Mouse (Mus musculus) common myeloid progenitor, adult 5-6 weeks (primary cell): Measurements from ENCODE around the gene Nmi. TPM values are rescaled to one million over a fixed set of nuclear protein-coding genes. Genes with fewer than 3 reads are reported as not detected.
"Not testable (repeated sequence)": the region's sequence is repeated elsewhere in the genome, so short reads cannot be mapped to it uniquely, and the experiment has no call there.

Experiments
- ATAC-seq: replicated peaks from 2 replicates; pipeline ENCODE4 v1.8.0; 2016; ENCODE audit warnings: low read depth, mild to moderate bottlenecking, moderate TSS enrichment, inconsistent platforms; ENCODE audit not compliant: poor library complexity, severe bottlenecking
- total RNA-seq: library from RNA; stranded (forward); fragments of 200-1000, 187-1606 nt; gene quantifications from 2 replicates; pipeline ENCODE4 v1.2.3, GENCODE M21; 2017

Nmi gene
- 63.2 and 77.3 TPM in 2 replicates for total RNA-seq

DNA sequence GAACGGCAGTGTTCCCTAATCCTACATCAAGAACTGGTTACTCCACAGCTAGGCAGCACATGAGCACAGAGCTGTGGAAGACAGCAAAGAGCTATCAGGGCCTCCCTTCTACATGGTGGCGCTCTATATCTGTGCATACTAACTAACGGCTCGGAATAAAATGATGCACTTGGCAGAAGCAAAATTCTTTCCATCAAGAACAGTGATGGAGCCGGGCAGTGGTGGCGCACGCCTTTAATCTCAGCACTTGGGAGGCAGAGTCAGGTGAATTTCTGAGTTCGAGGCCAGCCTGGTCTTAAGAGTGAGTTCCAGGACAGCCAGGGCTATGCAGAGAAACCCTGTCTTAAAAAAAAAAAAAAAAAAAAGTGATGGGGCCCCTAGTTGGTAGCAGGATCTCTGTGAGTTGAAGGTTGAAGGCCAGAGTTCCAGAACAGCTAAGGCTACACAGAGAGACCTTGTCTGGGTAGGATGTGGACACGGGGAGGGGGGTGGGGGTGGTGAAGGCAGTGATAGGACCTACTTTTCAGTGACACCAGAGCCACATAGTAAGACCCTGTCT is at the start of gene Nmi:
TSS of gene Nmi (minus strand) at position 85 of the 559 bp plus-strand sequence.
- no peak for ATAC-seq

DNA sequence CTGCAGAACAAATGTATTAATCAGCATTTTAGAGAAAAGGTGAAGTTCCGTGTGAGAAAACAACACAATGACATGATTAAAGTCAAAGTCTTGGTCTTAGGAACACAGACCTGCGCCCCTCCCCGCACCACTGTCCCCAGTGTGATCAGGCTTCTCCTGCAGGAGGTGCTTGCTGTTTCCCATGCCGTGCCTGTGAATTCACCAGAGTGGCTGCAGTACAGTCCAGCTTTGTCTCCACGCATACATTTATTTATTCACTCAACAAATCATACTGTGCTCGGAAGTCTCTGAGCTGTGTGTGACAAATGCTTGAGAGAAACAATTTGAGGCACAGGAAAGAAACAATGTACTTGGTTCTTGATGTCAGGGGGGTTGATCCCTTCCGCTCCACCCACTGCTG is 43.1 kb upstream of the Nmi start:
- ATAC-seq: no peak

DNA sequence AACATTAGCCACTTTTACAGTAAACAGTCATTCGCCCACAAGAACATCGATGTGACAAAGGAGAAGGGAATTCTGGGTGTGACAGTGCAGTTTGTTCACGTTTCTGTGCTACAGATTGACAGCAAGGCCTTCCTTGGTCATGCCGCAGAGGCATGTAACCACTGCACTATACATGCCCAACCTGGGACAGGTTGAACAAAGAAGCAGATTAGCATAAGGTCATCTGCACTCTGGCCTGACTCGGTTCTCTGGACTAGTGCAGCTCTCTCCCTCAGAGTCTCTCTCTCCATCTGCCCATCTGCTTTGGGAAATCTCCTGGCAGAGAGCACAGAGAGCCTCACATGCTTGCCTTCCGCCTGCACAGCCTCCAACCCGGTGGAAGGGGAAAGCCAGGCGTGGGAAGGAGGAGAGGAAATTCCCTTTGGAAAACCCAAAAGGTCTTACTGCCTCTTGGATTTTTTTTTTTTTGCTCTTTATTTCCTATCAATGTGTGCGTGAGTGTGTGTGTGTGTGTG is 40.1 kb upstream of the Nmi start:
- no peak for ATAC-seq

DNA sequence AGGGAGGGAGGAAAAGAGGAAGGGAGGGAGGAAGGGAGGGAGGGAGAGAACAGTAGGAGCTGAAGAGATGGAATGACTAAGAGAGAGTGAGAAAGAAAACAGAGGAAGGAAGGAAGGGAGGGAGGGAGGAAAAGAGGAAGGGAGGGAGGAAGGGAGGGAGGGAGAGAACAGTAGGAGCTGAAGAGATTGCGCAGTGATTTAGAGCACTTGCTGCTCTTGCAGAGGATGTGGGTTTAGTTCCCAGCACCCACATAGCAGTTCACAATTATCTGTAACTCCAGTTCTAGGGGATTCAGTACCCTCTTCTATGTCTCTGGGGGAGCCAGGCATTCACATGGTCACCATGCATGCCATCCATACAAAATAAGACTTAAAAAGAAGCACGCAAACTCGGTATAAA is 38.5 kb upstream of the Nmi start:
- ATAC-seq: not testable (repeated sequence)

DNA sequence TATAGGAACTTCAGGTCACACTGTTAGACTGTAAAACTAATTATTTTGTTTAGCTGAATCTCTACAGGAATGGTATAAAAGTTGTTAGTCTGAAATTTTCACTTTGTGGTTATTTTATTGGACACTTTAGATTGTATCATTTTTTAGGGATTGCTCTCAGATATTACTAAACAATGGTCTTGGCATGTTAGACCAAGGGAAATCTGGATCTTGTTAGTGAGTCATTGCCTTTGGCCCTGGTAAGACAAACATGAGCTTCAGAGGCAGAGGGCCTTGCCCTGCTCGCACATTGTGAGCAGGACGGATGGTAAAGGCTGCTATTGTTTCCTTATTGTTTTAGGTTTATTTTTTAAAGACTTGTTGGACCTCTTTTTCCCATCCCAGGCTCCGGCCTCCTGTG is 33.1 kb upstream of the Nmi start:
- no peak for ATAC-seq

DNA sequence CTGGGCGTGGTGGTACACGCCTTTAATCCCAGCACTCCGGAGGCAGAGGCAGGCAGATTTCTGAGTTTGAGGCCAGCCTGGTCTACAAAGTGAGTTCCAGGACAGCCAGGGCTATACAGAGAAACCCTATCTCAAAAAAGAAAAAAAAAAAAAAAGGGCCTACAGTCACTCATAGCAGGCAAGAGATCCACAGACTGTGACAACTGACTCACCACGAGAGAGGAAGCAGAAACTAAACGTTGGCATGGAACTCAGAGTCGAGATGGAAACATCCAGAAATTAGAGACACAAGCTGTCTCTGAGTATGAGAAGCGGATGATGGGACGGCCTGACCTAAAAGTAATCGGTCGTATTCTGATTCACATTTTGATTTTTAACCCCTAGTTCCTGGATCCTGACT is 29.0 kb upstream of the Nmi start:
- not testable (repeated sequence) for ATAC-seq

DNA sequence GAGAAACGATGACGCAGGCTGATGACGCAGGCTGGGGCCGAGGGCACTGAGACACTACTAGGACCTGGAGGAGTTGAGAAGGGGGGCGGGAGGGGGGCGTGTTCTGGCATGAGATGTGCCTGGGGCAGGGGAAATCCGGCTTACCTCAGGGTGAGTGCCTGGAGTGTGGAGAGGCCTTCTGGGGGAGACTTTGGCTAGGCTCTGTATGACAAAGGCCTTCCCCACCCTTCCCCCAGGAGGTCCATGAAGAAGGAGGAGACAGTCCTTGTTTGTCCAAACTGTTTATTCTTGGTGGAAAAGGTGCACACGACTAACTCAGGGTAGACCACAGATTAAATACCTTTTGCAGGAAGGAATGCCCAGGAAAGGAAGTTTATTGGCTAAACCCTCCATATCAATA is 28.2 kb upstream of the Nmi start:
- no peak for ATAC-seq

DNA sequence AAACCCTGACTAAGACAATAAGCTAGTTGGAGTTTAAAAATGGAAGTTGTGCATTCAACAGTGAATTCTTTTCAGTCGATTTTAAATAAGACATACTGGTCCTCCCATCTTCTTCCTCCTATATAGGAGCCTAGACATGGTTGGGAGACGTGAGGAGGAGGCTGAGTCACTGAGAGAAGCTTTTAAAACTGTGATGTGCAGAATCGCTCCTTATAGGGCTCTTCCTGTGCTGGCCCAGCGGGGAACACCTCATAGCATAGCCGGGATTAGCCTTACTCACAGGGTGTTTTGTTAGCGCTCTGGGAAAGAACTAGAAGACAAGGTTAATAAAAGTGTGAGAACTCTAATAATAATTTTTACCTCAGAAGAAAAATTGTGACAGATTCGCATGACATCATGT is 26.7 kb upstream of the Nmi start:
- ATAC-seq: no peak

DNA sequence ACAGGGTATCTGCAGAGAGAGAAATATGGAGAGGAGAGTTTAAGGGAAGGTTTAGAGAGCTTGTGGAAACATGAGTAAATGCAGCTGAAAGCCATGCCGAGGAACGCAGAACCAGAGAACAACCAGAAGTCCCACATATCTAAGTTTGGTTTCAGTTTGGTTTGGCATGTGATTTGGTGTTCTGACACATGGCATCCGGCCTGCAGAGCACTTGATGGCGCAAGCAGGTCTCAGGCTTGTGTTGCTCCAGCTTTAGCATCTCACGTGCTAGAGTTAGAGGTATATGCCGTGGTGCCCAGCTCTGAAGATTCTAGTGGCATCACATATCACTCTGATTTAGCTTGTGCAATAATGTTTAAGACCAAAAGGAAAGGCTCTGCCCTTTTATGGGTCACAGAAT is 18.2 kb upstream of the Nmi start:
- peak; percentile 72 for ATAC-seq

DNA sequence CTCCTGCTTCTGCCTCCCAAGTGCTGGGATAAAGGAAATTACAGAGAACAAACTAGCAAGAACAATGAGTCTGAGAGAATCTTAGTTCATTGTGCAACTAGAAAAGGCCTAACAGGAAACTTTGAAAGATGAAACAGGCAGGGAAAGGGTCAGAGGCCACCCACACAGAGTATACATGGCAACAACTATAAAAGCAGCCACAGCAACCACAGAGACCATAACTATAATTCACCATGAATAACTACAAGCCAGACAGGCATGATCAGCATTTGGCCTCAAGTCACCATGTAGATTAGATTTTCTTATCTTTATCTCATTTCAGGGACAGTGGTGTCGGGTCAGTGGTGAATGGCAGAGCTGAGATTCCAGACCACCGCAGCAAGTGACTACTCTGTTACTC is 16.3 kb upstream of the Nmi start:
- ATAC-seq: no peak

DNA sequence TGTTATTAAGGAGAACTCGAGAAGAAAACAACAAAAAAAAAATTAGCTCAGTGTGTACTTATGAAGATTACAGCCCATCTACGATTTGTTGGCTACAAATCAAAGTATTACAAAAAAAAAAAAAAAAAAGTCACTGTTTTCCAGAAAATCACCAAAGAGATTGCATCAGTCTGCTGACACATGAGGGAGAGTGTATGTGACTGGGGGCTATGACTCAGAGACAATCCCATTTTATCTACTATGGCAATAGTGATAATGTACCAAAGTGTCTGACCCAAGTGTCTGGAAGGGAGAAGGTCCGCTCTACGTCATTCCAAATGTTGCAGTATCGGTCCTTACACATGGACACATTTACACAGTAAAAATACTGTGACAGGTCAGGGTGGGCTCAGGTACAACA is 13.4 kb upstream of the Nmi start:
- no peak for ATAC-seq

DNA sequence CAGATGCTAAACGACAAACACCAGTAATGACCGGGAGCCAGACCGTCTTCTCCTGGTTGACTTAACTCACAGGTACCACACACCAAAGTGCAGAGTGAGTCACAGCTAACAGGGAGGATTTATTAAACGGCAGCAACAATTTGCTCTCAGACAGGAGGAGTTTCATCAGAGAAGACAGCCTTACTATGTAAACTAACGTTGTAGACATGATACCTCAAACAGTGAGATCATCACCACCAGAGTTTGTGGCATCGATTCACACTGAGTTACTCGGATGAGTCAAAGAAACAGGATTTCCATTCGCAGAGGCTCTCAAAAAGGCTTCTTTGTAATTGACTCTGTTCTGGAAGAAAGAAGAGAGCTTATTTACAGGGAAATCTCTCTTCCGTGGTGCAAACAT is 12.9 kb upstream of the Nmi start:
- no peak for ATAC-seq

DNA sequence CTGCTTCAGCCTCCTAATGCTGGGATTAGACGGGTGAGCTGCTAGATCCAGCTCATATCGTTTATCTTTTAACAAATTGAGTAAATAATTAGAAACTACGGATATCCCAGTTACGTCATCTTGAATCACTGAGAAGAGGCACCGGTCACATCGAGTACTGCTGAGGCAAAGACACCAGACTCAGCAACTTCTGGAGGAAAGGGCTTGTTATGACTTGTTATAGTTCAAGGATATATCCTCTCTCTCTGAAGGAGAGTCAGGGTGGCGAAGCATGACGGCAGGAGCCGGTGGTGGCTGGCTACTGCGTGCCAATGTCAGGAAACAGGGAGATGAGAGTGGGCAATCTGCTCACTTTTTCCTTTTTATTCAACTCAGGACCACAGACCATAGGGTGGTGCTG is 11.9 kb upstream of the Nmi start:
- ATAC-seq: no peak

DNA sequence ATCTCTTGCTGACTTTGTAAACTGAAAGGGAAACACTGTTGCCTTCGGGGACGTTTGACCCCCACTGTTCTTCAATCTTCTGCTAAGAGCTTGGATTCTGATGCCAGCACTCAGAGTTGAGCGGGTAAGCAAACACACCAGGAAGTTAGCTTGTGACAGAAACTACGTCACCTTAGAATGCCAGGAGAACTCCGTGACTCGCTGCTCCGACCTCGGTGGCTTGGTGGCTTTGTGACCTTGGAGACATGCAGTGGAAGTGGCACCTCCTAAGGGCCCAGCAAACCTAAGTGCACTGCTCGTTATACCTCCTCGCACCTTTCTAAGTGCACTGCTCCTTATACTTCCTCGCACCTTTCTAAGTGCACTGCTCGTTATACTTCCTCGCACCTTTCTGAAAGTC is 9.0 kb upstream of the Nmi start:
- ATAC-seq: peak; percentile 80

DNA sequence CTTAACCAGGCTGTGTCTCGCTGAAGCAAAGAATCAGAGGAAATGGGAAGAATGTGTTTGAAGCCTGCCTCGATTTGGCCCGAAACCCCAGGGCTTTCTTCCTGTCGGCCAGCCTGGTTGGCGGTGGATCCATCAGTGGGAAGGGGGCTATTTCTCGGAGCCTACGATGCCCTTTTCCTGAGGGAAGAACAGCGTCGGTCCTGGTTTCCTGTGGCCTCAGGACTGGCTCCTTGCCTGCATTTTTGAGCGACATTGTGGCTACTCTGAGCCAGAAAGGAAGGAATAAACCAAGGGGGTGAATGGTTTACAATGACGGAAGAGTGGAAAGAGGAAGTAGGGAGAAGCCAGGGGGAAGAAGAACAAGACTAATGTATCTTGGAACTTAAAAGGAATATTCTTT is 8.3 kb upstream of the Nmi start:
- peak; percentile 80 for ATAC-seq

DNA sequence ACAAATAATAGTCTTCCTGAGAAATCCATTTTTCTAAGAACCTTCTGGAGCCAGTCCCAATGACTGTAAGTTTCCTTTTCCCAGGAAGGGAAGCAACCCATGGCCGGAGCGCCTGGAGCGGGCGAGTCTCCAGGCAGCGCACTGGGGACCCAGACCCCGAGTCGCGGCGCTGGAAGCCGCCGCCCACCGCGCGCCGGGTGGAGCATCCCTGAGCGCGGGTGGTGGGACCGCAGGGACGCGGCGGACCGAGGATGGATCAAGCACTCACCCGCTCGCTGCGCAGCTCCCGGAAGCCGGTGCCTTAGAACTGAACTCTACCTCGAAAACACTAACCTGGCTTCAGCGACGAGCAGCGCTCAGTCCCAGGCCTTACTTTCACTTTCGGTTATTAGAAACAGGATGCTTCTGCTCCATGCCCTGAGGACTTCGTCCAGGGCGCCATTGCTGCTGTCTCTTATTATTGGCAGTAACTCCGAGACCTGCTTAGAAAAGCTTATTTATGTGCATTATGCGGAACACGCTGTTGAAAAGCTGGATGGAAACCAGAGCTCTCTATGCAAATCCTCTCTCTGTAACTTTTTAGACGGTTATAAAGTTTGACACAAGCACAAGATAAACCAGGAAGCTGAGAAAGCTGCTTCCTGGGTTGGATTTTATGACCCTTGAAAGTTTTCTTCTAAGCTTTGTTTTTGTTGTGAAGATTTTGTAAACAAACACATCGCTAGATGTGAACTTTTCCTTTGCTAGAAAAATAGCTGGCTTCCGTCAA is 469 bp downstream of the Nmi start:
- ATAC-seq: peak; percentile 92

DNA sequence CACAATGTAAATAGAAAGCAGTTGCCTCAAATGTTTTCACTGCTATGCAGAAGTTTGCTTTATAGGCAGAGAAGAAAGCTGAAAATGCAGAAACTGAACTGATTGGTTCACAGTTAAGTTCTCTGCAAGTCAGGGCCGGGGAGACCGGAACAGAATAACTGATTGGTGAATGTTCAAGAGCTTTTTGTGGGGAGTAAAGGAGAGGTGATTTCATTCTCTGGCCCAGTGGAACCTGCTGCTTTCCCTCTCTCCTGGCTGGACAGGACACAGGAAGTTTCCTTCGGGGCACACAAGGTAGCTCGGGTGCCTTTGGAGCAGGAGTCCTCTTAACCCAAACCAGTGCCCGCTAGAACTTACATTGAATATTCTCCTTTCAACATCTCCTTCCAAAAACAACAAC is 1.2 kb downstream of the Nmi start:
- ATAC-seq: peak; percentile 76

DNA sequence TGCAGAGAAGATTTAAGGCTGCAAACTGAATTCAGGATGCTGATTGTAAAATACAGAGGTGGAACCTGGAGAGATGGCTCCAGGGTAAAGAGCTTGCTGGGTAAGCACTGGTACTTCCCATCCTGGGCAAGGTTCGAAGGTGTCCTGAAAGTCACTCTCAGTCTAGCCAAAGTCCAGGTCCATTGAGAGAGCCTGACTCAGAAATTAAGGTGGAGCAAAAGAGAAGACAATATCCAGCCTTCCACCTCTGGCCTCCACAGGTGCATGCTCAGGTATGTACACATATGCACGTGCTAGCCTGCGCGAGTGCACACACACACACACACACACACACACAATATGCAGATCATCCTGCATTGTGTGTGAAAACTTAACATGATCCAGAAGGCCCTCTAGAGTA is 2.4 kb downstream of the Nmi start:
- ATAC-seq: no peak

DNA sequence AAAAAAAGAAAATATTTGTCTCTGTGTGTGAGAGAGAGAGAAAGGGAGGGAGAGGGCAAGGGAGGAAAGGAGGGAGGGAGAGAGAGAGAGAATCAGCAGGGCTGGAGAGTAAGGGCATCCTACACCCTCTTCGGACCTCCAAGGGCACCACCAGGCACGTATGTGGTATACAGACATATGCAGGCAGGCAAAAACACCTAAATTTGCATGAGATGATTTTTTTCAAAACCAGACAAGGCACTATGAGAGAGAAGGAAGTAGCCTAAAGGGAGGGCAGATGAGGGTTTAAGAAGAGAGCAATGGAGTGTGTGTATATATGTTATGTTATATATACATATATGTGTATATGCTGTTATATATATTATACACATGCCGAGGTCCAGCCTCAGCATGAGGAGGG is 6.0 kb downstream of the Nmi start:
- ATAC-seq: no peak

DNA sequence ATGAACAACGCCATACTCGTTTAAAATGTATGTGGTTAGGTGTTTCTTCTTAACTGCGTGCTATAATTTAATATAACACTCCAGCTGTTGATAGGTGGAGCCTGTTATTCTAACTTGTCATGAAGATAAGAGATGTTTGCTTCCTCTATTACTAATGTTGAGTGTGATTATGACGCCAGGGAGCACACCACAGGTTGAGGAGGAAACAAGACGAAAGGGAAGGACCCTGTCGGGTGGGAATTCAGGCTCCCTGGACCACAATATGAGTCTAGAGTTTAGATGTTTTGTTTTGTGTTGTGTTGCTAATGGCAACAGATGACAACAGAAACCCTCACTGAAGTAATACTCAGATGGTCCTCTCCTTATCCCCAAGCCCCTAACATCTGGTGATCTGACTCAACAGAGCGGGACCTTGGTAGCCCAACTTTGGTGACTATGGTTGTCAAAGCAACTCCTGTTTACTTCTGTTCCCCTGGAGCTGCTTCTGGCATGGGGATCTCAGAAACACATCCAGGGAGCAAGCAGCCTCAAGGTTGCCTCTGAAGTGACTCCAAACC is 19.6 kb downstream of the Nmi start:
- ATAC-seq: peak; percentile 92

DNA sequence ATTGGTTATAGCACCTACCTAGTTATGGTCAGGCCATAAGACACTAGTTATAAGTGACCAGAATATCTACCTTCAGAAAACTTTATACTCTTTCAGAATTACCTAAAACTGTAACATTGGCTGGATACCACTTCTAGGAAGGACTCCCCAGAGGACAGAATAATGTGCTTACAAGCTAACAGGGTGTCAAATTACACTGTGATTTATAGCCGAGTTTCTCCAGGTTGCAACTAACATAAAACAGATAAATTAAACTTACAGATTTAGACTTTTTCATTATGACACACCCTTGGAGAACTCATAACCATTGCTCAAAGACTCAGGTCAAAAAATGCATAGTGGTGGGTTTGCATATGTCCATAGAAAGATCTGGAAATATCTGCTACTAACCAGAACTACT is 22.4 kb downstream of the Nmi start:
- ATAC-seq: no peak
